Mouse (Mus musculus): Measurements from ENCODE around the gene Bcl7c.
"Not testable (repeated sequence)": the region's sequence is repeated elsewhere in the genome, so short reads cannot be mapped to it uniquely, and the experiment has no call there.

Gene Bcl7c

DNA sequence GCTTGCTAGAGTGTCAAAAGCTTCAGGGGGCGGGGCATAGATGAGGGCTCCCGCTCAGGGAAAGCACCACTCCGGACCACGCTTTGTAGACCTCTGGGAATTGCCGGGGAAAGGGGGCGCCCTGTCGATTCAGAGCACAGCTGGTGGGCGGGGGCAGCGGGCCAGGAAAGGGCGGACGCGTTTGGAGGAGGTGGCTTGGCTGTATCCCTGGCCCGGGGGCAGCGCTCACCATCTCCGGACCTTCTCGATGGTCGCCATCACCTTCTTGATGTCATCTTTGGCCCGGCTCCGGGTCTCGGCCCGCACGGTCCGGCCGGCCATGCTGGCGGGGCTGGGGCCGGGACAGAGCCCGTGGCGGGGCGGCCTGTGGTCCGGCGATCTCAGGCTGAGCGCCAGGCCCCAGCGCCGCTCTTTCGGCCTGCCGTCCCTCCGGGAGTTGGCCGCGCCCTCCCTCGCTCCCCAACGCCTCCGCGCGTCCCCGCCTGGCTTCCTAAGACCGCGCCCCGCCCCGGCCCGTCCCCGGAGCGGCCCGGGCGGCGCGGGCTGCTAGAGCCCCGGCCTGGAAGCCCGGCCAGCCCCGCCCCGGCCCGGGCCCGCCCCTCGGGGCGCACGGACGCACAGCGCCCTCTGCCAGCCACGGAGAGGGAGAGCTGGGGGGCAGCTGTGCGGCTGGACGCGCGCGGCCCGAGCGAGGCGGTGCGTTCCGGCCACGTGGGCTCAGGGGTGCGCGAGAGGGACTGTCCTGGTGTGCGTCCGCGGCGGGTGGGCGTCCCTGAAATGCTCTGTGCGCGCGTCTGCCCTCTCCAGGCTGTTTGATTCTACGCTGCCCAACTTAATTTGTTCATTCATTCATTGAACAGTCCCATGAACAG lies at the start of gene Bcl7c:
TSS of gene Bcl7c (minus strand) at position 727 of the 872 bp plus-strand sequence.
- DNase-seq: peak; percentile 87

DNA sequence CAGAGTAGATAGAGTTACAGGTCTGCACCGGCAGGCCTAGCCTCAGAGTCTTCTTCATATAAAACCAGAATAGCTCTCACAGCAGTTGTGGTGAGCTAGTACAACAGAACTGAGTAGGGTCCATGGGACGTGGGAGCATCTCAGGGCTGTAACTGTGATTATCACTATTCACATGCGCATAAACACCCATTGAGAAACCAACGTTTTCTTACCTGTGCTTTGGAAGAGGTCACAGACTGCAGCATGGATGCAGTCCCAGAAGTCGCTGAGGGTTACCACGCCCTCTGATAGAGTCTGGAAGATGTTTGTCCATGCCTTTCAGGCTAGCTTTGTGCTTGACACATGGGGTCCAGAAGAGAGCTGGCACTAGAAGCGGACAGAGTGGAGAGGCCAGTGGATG lies 45.0 kb upstream of the Bcl7c start:
- no peak for DNase-seq

DNA sequence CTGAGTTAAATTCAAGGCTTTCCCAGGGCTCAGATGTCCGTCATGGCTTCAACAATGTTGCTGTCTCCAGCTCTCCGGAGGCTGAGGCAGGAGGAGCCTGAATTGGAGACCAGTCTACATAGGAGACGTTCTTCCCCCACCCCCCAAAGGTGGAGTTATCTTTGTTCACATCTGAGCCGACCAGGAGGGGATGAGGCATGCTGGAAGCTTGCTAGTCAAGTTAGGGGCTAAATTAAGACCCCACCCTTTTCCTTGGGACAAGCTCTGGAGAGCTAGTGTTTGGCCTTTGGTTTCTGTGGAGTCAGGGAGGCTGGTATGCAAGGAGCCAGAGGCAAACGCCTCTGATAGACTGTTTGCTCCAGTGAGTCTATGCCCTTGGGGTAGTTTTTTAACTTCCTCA lies 44.4 kb upstream of the Bcl7c start:
- no peak for DNase-seq

DNA sequence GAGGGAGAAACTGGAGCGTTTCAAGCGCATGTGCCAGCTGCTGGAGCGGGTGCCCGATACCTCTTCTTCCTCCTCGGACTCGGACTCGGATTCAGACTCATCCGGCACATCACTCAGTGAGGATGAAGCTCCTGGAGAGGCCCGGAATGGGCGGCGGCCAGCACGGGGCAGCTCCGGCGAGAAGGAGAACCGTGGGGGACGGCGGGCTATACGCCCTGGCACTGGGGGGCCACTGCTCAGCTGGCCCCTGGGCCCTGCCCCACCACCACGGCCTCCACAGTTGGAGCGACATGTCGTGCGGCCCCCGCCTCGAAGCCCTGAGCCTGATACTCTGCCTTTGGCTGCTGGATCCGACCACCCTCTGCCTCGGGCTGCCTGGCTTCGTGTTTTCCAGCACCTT lies 43.3 kb upstream of the Bcl7c start:
- no peak for DNase-seq

DNA sequence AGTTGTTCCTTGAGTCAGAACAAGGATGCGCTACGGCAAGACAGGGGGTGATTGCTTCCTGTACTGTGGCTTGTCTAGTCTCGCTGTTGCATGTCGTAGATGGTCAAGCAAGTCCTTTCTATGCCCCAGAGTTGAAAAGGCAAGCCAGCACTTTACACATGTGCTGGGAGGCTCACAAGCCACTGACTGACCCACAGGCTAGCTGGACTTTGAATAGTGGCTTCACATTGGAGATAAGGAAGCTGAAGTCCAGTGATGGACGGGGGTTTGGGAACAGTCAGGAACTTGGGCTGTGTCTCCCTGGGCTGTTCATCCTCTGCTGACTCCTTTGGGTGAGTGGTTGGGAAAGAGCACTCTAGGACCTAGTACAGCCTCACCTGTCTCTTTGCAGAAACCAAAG lies 42.9 kb upstream of the Bcl7c start:
- DNase-seq: no peak

DNA sequence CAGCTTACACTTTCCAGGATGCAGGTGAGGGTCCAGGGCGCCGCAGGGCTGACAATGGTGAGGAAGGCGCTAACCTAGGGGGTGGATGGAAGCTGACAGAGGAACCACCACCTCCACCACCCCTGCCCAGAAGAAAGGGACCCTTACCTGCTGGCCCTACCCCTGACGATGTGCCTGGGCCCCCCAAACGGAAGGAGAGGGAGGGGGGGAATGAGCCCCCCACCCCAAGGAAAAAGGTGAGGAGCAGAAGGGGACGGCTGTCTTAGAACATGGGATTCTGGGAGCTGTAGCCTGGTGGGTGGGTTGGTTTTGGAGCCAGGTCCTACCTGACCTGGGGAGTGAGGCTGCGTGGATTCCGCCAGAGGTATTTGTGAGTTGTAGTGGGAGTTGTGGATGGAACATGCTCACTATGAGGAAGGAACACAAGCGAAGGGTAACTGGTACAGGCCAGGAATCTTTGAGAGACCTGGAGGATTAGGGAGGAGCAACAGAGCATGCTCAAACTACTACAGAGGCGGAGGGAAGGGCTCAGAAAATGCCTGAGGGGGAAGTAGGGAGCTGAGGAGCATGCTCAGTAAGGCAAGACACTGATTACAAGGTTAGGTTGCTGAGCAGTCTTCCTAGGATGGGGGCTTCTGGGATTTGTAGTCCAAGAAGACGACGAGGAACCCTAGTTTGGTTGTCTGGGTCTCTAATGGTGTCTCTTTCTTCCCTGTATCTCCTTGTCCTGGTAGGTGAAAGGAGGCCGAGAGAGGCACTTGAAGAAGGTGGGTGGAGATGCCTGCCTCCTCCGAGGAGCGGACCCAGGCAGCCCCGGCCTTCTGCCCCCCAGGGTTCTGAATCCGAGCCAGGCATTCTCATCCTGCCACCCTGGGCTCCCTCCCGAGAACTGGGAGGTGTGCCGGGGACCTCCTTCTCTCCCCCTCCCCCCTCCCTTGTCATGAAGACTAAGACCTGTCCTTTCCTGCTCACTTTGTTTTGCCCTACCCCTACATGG lies 41.7 kb upstream of the Bcl7c start:
- no peak for DNase-seq

DNA sequence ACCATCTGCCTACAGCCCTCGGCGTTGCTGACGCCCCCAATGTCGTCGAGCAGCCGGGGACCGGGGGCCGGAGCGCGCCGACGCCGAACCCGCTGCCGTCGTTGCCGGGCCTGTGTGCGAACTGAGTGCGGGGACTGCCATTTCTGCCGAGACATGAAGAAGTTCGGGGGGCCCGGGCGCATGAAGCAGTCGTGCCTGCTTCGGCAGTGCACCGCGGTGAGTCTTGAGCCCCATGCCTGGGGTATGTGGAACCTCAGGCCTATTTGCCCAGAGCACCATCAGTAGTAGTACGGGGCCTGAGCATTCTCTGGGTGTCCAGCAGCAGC lies 39.5 kb upstream of the Bcl7c start:
- DNase-seq: no peak

DNA sequence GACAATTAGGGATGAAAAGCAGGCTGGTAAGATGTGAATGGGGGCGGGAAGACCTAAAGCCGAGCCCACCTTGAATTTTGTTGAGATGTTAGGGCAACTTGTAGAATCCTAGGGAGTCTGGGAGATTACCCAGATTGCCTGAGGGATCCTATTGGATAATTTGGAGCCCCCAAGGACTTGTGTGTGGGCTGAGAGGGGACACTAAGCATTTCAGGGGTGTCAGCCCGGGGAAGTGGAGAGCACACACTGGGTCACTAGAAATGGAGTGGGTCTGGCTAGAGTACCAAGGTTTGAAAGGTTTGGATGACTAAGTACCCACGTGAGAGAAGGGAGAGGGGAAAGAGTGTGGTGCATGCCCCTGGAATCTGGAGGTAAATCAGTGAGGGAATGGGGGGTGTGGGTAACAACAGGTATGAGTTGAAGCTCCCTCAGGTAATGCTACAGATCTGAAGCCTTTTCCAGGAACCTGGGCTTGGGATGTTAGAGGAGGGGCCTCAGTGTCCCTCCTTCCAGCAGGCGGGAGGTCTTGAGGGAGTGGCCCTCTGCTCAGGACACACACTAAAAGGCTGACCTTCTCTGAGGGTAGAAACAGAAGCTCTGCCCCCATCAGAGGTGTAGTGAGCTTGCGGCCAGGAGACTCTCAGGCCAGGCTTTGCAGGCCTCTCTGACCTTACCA lies 39.0 kb upstream of the Bcl7c start:
- DNase-seq: no peak

DNA sequence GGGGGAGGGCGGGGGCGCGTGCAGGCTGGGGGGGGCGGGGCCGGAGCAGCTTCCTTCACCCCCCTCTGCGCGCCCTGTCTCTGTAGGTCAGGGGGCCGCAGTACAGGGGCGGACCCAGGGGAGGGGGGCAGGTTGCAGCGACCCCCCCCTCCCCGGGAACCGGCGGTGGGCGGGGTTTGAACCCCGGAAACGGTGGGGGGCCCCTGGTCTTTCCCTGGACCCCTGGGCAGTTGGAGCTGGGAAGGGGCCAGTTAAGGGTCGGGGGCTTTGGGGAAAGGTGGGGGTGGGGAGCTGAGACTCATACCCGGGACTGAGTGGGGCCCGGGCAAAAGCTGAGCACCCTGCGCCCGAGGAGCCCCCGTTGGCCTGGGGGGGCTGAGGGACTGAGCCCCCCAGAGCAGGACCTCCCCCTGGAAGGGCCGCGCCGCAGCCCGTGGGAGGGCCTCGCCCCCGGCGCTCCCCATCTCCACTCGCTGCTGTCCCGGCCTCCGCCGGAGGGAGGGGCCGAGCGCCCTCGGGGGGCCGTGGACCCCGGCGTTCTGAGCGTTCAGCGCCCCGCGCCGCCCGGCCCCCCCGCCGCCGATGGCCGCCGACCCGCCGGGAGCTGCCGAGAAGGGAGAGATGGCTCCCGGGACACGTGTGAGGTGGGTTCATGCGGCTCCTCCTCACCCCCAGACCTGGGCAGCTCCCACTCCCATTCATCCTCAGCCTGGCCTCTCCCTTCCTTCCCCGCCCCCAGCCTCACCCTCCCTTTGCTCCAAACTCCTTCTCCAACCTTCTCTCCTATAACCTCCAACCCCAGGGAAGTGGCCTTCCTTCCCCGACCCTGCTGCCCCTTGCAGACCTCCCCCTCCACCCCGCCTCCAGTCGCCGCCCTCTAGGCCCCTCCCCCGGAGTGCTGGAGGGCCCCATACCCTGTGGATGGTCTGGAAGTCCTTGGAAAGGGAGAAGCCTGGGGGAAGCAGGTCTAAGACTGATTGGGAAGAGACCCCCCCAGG lies 38.1 kb upstream of the Bcl7c start:
- DNase-seq: peak; percentile 63

DNA sequence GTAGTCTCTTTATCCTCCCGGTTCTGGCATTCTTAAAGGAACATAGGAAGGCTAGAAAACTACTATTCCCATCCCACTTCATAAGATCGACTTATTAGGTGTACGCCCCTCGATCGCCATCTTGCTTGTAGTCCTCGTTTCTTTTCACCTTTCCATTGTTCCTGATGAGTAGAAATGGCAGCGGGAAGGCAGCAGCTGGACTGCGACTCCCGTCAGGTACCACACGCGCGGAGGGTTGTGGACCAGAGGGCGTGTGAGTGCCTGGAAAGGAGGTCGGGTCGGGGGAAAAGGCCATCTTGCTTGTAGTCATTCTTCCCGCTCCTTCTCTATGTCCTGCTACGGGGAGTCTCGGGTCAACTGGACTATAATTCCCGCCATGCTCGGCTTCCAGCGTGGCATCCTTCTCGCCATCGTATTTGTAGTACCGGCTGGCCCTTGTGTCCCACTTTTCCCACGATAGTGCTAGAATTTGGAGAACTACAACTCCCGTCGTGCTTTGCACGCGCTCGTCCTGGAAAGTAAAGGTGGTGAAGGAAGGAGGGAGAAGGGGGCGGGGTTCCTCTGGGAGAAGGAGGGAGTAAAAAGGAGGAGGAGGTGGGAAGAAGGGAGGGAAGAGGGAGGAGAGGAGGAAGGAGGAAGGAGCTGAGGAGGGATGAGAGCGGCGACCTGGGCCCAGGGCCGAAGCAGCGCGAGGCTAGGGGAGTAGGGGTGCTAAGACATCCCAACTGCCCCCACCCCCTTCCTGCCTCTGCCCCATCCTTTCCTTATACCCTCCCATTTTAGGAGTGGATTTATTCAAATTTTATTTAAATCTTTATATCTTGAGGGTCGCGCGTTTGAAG lies 37.1 kb upstream of the Bcl7c start:
- peak; percentile 73 for DNase-seq

DNA sequence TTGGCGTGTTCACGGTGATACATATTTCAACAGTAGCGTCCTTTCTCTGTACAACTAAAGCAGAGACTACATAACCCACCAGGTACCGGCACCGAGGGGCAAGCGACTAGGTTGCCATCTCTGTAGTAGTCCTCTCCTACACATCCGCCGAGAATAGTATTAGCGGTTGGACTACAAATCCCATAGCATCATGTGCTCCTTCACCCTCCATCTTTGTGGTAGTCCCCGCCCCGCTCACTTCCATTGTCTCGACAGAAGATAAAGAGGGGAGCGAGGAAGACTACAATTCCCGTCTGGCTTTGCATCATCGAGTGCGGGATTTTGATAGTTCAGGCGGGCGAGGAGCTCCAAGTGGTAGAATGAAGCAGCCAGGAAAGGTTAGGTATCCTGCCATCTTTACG lies 36.5 kb upstream of the Bcl7c start:
- DNase-seq: peak; percentile 91

DNA sequence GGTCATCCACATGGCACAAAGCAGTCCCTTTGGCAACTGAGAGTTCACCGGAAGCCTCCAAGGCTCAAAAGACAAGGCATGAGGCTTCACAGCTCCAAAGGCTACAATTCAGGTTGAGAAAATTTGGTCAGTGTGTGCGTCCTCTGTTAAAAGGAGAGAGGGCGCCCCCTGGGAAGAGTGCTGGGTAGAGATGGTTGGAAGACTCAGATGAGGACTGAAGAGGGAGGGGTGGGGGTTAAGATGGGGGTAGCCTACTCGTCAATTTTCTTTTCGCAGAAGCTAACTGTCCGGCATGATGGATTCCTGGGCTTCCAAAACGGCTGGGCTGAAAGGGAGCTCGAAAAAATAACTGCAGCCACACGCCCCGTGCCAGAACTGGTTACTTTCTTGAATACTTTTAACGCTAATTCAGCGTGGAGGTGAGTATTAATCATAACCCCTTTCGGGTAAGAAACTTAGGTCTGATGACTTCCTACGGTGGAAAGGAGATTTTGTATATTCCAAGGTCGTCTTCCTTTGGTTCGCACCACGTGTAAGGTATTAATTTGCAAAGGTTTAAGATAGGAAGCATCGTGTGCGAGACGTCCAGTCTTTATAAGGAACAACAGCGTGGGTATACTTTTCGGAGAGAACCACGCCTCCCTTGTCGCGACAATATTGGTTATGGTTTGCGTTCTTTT lies 35.8 kb upstream of the Bcl7c start, which contains the start of gene Fbxl19:
TSS of gene Fbxl19 (plus strand) at position 178 of the 680 bp plus-strand sequence.
- DNase-seq: peak; percentile 83

DNA sequence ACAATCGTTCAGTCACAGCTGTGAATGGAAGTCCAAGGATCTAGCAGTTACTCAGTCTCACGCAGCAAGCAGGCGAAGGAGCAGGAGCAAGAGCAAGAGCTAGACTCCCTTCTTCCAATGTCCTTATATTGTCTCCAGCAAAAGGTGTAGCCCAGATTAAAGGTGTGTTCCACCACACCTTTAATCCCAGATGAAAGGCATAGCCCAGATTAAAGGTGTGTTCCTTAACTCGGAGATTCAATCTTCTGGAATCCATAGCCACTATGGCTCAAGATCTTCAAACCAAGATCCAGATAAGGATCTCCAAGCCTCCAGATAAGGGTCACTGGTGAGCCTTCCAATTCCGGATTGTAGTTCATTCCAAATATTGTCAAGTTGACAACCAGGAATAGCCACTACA lies 23.3 kb upstream of the Bcl7c start, which contains the start of gene Ctf2:
TSS of gene Ctf2 (minus strand) at position 101 of the 400 bp plus-strand sequence.
- not testable (repeated sequence) for DNase-seq

DNA sequence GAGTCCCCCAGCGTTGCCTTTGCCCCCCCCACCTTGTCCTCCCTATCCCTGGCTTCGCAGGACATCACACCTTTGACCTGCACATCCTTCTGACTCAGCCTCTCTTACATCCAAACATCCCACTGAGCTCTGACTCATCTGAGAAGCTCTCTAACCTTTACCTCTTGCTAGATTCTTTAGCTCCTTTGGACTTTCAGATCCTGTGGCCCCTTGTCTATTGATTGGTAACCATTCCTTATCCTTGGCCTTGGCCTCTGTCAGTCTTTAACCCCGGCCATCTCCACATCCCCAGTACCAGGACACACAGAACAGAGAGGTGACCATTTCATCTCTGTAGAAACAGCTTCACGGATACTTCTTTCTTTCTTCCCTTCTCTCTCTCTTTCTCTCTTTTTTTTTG lies 21.4 kb upstream of the Bcl7c start:
- DNase-seq: no peak

DNA sequence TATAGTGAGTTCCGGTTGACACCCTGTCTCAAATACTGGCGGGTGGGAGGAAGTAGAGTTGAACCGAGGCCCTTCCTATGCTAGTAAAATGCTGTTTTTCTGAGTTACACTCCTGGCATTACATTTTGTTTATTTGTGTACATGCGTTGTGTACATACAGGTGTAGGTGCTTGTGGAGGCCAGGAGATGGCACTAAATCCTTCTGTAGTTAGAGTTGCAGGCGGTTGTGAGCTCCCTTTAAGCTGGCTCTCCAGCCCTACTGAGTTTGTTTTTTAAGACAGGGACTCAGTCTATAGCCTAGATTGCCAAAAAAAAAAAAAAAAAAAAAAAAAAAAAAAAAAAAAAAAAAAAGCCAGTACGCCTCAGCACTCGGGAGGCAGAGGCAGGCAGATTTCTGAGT lies 19.2 kb upstream of the Bcl7c start:
- no peak for DNase-seq

DNA sequence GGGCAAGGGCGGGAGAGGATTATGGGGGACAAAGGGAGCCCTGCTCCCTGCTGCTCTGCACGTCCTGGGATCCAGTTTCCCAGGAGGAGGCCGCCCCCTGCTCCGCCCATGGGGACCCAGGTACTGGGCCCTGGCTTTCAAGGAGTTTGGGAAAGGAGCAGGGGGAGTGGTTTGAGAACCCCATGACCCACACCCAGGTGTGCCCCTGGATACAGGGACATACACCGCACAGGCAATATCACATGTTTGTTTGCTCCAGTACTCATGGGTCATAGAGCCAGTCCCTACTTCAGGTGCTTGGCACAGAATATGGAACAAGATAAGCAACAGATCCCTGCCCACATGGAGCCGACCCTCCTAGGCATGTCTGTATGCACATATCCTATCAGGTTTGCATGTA lies 17.2 kb upstream of the Bcl7c start:
- DNase-seq: no peak

DNA sequence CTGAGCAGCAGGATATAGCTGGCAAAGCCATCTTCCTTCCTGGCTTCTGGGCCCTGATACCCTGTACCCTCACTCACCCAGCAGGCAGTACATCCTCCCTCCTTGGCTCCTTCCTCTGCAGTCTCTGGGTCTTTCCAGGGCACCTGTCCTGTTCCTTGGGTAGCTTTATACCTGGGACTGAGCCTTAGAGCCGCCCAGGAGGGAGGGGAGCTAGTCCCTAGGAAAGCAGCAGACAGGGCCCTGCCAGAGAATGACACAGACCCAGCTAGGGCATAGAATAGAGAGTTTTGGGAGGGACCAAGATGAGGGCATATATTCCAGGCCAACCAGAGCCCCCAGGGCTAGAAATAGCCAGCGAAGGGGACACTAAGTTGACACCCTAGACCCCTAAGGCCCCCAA lies 16.8 kb upstream of the Bcl7c start:
- no peak for DNase-seq

DNA sequence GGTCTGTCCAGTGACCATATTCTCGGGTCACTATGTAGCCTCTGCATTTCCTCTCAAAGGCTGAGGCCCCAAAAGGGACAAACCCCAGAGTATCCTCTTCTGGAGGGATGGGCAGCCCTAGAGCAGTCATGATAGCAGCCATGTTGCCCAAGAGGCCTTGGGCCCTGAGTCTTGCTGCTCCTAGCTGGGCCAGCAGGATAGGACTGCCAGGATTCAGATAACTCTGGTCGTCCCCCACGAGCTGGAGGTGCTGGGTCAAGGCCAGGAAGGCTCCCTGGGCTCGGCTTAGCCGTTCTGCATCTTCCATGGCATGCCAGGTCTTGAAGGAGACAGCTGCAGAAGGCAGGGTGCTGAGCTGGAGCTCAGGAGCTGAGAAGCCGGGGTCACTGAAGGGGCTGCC lies 10.5 kb upstream of the Bcl7c start:
- DNase-seq: no peak

DNA sequence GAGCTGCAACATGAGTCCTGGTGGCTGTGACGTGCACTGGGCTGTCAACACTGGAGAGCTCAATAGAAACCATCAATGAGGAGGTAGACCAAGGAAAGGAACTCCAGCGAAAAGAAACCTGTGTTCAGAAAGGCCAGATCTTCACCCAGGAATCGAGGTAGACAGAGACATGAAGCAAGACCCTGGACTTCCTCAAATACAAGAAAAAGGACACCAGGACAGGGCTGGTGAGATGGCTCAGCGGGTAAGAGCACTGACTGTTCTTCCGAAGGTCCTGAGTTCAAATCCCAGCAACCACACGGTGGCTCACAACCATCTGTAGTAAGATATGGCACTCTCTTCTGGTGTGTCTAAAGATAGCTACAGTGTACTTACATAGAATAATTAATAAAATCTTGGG lies 9.6 kb upstream of the Bcl7c start:
- DNase-seq: no peak

DNA sequence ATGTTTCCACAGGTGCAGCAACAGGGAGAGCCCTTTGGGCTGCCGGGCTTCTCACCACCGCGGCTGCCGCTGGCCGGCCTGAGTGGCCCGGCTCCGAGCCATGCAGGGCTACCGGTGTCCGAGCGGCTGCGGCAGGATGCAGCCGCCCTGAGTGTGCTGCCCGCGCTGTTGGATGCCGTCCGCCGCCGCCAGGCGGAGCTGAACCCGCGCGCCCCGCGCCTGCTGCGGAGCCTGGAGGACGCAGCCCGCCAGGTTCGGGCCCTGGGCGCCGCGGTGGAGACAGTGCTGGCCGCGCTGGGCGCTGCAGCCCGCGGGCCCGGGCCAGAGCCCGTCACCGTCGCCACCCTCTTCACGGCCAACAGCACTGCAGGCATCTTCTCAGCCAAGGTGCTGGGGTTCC lies 8.3 kb upstream of the Bcl7c start:
- DNase-seq: peak; percentile 76
